Mouse (Mus musculus) hindbrain, embryonic 13.5 days (tissue): ENCODE measurements around the gene Efl1. TPM values are rescaled to one million over a fixed set of nuclear protein-coding genes. Genes with fewer than 3 reads are reported as not detected.

Experiments
- ATAC-seq: fragments of 200-750 bp; cut with Nextera tagmentation; 2 replicates; pipeline ENCODE4 v1.8.0; 2017; ENCODE audit warnings: moderate TSS enrichment; ENCODE audit not compliant: low FRiP score
- H3K27ac ChIP-seq: fragments of 300-500 bp; sonication (generic); 2 replicates; pipeline ENCODE4 v1.5.1; 2015; ENCODE audit warnings: inconsistent platforms, mild to moderate bottlenecking, moderate library complexity
- H3K27me3 ChIP-seq: fragments of 300-500 bp; sonication (generic); 2 replicates; pipeline ENCODE4 v1.6.1; 2015; ENCODE audit warnings: mild to moderate bottlenecking, inconsistent platforms
- H3K36me3 ChIP-seq: fragments of 300-500 bp; sonication (generic); 2 replicates; pipeline ENCODE4 v1.6.1; 2015; ENCODE audit warnings: mild to moderate bottlenecking, inconsistent platforms
- H3K4me1 ChIP-seq: fragments of 300-500 bp; sonication (generic); replicated peaks from 2 replicates; pipeline ENCODE4 v1.6.1; 2015; ENCODE audit warnings: inconsistent platforms
- H3K4me2 ChIP-seq: fragments of 300-500 bp; sonication (generic); 2 replicates; pipeline ENCODE4 v1.6.1; 2015; ENCODE audit warnings: inconsistent platforms, mild to moderate bottlenecking, moderate library complexity
- H3K4me3 ChIP-seq: fragments of 300-500 bp; sonication (generic); 2 replicates; pipeline ENCODE4 v1.5.1; 2015; ENCODE audit warnings: mild to moderate bottlenecking, inconsistent platforms
- H3K9ac ChIP-seq: fragments of 300-500 bp; sonication (generic); 2 replicates; pipeline ENCODE4 v1.6.1; 2015; ENCODE audit warnings: mild to moderate bottlenecking, inconsistent platforms
- H3K9me3 ChIP-seq: fragments of 300-500 bp; sonication (generic); 2 replicates; pipeline ENCODE4 v1.6.1; 2016; ENCODE audit warnings: inconsistent platforms
- WGBS: fragments of 180-500 bp; shearing (Covaris S2); methylation state at CpG from one replicate; pipeline ENCODE4 v1.1.7; 2015; 5-methylcytosine and 5-hydroxymethylcytosine counted together
- polyA plus RNA-seq: library from polyadenylated mRNA; unstranded; fragments of >200 nt; fragmentation: Nextera tagmentation; extraction: Ambion mirVana; gene quantifications from 2 replicates; pipeline ENCODE4 v1.2.1, GENCODE M21; 2015

The Efl1 gene
- polyA plus RNA-seq, 1 experiment from 2014 or later: 22.4 TPM

GRCm38 (mm10) chr7:82809126-82809525 lies 160.7 kb downstream of the Efl1 start:
- Histone ChIP-seq H3K4me2 (no peak overlapping the region), H3K27me3 (no peaks in the 10 kb centered on the region), H3K9ac (no peak overlapping the region), H3K4me1 (peaks cover 17% of the 10 kb centered on the region), H3K36me3 (no peaks in the 10 kb centered on the region), H3K27ac (no peak overlapping the region), H3K9me3 (no peaks in the 10 kb centered on the region), H3K4me3 (no peak overlapping the region)
- WGBS: 60% methylated on average over 5 of the region's 5 CpGs
- no peak for ATAC-seq

GRCm38 (mm10) chr7:82810799-82811139 lies 162.4 kb downstream of the Efl1 start:
- no peaks in the 10 kb centered on the region for H3K36me3 ChIP-seq
- ATAC-seq: peak; percentile 29; the same call in 1 of the 2 replicates
- no peak overlapping the region for H3K4me3 ChIP-seq
- peak overlapping the region; percentile 14 for H3K27ac ChIP-seq
- no peaks in the 10 kb centered on the region for H3K9me3 ChIP-seq
- no peaks in the 10 kb centered on the region for H3K27me3 ChIP-seq
- peak overlapping the region; percentile 10; the same call in 1 of the 2 replicates for H3K9ac ChIP-seq
- H3K4me2 ChIP-seq: peak overlapping the region; percentile 49
- H3K4me1 ChIP-seq: peaks cover 17% of the 10 kb centered on the region
- 14% methylated on average over 5 of the region's 5 CpGs for WGBS

- peak; percentile 70 for ATAC-seq
- Histone ChIP-seq H3K27ac (peak overlapping the region; percentile 14), H3K9me3 (no peaks in the 10 kb centered on the region), H3K27me3 (no peaks in the 10 kb centered on the region), H3K4me1 (peaks cover 17% of the 10 kb centered on the region), H3K36me3 (no peaks in the 10 kb centered on the region), H3K4me2 (peak overlapping the region; percentile 49), H3K9ac (peak overlapping the region; percentile 10; the same call in 1 of the 2 replicates), H3K4me3 (peak overlapping the region; percentile 18)
- WGBS: 13% methylated on average over 19 of the region's 19 CpGs
Observed at GRCm38 (mm10) chr7:82811140-82811851, 162.9 kb downstream of the Efl1 start.

GRCm38 (mm10) chr7:82812186-82813155 lies 164.1 kb downstream of the Efl1 start:
- no peak overlapping the region for H3K4me3 ChIP-seq
- no peak overlapping the region for H3K9ac ChIP-seq
- H3K36me3 ChIP-seq: no peaks in the 10 kb centered on the region
- no peak overlapping the region for H3K4me2 ChIP-seq
- no peaks in the 10 kb centered on the region for H3K27me3 ChIP-seq
- H3K27ac ChIP-seq: no peak overlapping the region
- no peak for ATAC-seq
- WGBS: 82% methylated on average over 19 of the region's 19 CpGs
- peaks cover 17% of the 10 kb centered on the region for H3K4me1 ChIP-seq
- no peaks in the 10 kb centered on the region for H3K9me3 ChIP-seq

- H3K9ac ChIP-seq: no peak overlapping the region
- no peaks in the 10 kb centered on the region for H3K36me3 ChIP-seq
- no peaks in the 10 kb centered on the region for H3K9me3 ChIP-seq
- no peak overlapping the region for H3K4me2 ChIP-seq
- no peaks in the 10 kb centered on the region for H3K4me1 ChIP-seq
- no peak overlapping the region for H3K4me3 ChIP-seq
- no peak overlapping the region for H3K27ac ChIP-seq
- H3K27me3 ChIP-seq: no peaks in the 10 kb centered on the region
- 86% methylated on average over 7 of the region's 7 CpGs for WGBS
- ATAC-seq: no peak
Observed at GRCm38 (mm10) chr7:82819541-82819940, 171.1 kb downstream of the Efl1 start.

GRCm38 (mm10) chr7:82820661-82821060 lies 172.2 kb downstream of the Efl1 start:
- H3K9me3 ChIP-seq: no peaks in the 10 kb centered on the region
- no peak overlapping the region for H3K27ac ChIP-seq
- no peak overlapping the region for H3K9ac ChIP-seq
- H3K36me3 ChIP-seq: no peaks in the 10 kb centered on the region
- no peaks in the 10 kb centered on the region for H3K27me3 ChIP-seq
- no peak overlapping the region for H3K4me2 ChIP-seq
- H3K4me3 ChIP-seq: no peak overlapping the region
- no peaks in the 10 kb centered on the region for H3K4me1 ChIP-seq
- no peak for ATAC-seq
- WGBS: 72% methylated on average over 4 of the region's 4 CpGs

- H3K4me2 ChIP-seq: no peak overlapping the region
- no peaks in the 10 kb centered on the region for H3K36me3 ChIP-seq
- H3K4me1 ChIP-seq: no peaks in the 10 kb centered on the region
- no peak overlapping the region for H3K4me3 ChIP-seq
- WGBS: 72% methylated on average over 3 of the region's 3 CpGs
- no peaks in the 10 kb centered on the region for H3K27me3 ChIP-seq
- H3K9me3 ChIP-seq: no peaks in the 10 kb centered on the region
- H3K27ac ChIP-seq: no peak overlapping the region
- H3K9ac ChIP-seq: no peak overlapping the region
- ATAC-seq: no peak
Observed at GRCm38 (mm10) chr7:82821501-82821900, 173.1 kb downstream of the Efl1 start.

GRCm38 (mm10) chr7:82822528-82822927 lies 174.1 kb downstream of the Efl1 start:
- no peaks in the 10 kb centered on the region for H3K9me3 ChIP-seq
- H3K9ac ChIP-seq: no peak overlapping the region
- WGBS: 43% methylated on average over 1 of the region's 1 CpGs
- H3K4me1 ChIP-seq: no peaks in the 10 kb centered on the region
- H3K36me3 ChIP-seq: no peaks in the 10 kb centered on the region
- H3K4me3 ChIP-seq: no peak overlapping the region
- ATAC-seq: no peak
- no peak overlapping the region for H3K4me2 ChIP-seq
- H3K27ac ChIP-seq: no peak overlapping the region
- no peaks in the 10 kb centered on the region for H3K27me3 ChIP-seq

Other genes with a start within 250 kb of the Efl1 start
- gene Saxo2, start 86 bp upstream of the Efl1 start, polyA plus RNA-seq: 21.5 and 26.6 TPM in 2 replicates
- gene Mex3b, start 218.7 kb downstream of the Efl1 start, polyA plus RNA-seq: 35.1 and 37.5 TPM in 2 replicates